16 mouse cellular contexts compared by ENCODE assay signal in genomic region chr10:126071714-126072057, GRCm38 (mm10).
DNase-seq lines count a peak whose midpoint lies in the region; ATAC-seq and TF ChIP-seq lines count a peak whose summit lies in the region.
"Had no signal": no experiment of that assay in that cellular context is flagged by ENCODE, and none has a peak within 500 bp of the region (broad histone marks: within the 10 kb centered on the region; RNA-seq: fewer than 3 reads in every experiment).

No protein-coding gene starts in this region.

- WGBS in limb, embryonic 13.5 days = 54% methylated on average over 3 of the region's 3 CpGs
- whole genome bisulfite sequencing in limb, embryonic 10.5 days = 75% methylated on average over 3 of the region's 3 CpGs
- WGBS in forebrain, postnatal 0 days = 56% methylated on average over 3 of the region's 3 CpGs
- 43% methylated on average over 3 of the region's 3 CpGs for WGBS in hindbrain, embryonic 13.5 days
- WGBS in midbrain, embryonic 15.5 days = 35% methylated on average over 3 of the region's 3 CpGs
- WGBS in intestine, embryonic 16.5 days = 28% methylated on average over 3 of the region's 3 CpGs

- no peaks in the 10 kb centered on the region for H3K36me3 ChIP-seq in limb, embryonic 13.5 days
- no peaks in the 10 kb centered on the region for H3K36me3 ChIP-seq in limb, embryonic 10.5 days
- no peaks in the 10 kb centered on the region for H3K36me3 ChIP-seq in forebrain, postnatal 0 days (ENCODE audit: insufficient read depth)
- H3K36me3 ChIP-seq in hindbrain, embryonic 13.5 days = no peaks in the 10 kb centered on the region
- no peaks in the 10 kb centered on the region for H3K36me3 ChIP-seq in midbrain, embryonic 15.5 days (replicated peaks)
- H3K36me3 ChIP-seq in intestine, embryonic 16.5 days (ENCODE audit: control insufficient read depth, insufficient read depth, low read length) = no peaks in the 10 kb centered on the region

- H3K27ac ChIP-seq in limb, embryonic 13.5 days = peak overlapping the region; percentile 33; the same call in 1 of the 2 replicates
- no peak overlapping the region for H3K27ac ChIP-seq in limb, embryonic 10.5 days
- no peak overlapping the region for H3K27ac ChIP-seq in forebrain, postnatal 0 days (ENCODE audit: low read depth, low read length)
- peak overlapping the region; percentile 67 for H3K27ac ChIP-seq in hindbrain, embryonic 13.5 days
- peak overlapping the region; percentile 22 for H3K27ac ChIP-seq in midbrain, embryonic 15.5 days
- H3K27ac ChIP-seq in intestine, embryonic 16.5 days (ENCODE audit: low read length) = no peak overlapping the region
- H3K27ac ChIP-seq: liver, embryonic 14.5 days had no signal

- H3K9me3 ChIP-seq in limb, embryonic 13.5 days = no peaks in the 10 kb centered on the region
- no peaks in the 10 kb centered on the region for H3K9me3 ChIP-seq in limb, embryonic 10.5 days (replicated peaks)
- H3K9me3 ChIP-seq in forebrain, postnatal 0 days (ENCODE audit: low read length) = no peaks in the 10 kb centered on the region
- no peaks in the 10 kb centered on the region for H3K9me3 ChIP-seq in hindbrain, embryonic 13.5 days
- no peaks in the 10 kb centered on the region for H3K9me3 ChIP-seq in midbrain, embryonic 15.5 days
- H3K9me3 ChIP-seq in intestine, embryonic 16.5 days (ENCODE audit: control insufficient read depth, low read length) = no peaks in the 10 kb centered on the region

- no peak overlapping the region for H3K4me3 ChIP-seq in limb, embryonic 13.5 days
- no peak overlapping the region for H3K4me3 ChIP-seq in limb, embryonic 10.5 days
- no peak overlapping the region for H3K4me3 ChIP-seq in forebrain, postnatal 0 days (ENCODE audit: low read depth, low read length)
- H3K4me3 ChIP-seq in hindbrain, embryonic 13.5 days = no peak overlapping the region
- no peak overlapping the region for H3K4me3 ChIP-seq in midbrain, embryonic 15.5 days
- H3K4me3 ChIP-seq in intestine, embryonic 16.5 days (ENCODE audit: low read length) = no peak overlapping the region

- TF ChIP-seq CTCF in forebrain, postnatal 0 days (IDR thresholded peaks at IDR 0.05; ENCODE audit: low read depth) = no peak

- H3K4me2 ChIP-seq in limb, embryonic 13.5 days (replicated peaks) = no peak overlapping the region
- H3K4me2 ChIP-seq in forebrain, postnatal 0 days (ENCODE audit: low read depth) = no peak overlapping the region
- no peak overlapping the region for H3K4me2 ChIP-seq in hindbrain, embryonic 13.5 days
- no peak overlapping the region for H3K4me2 ChIP-seq in midbrain, embryonic 15.5 days
- no peak overlapping the region for H3K4me2 ChIP-seq in intestine, embryonic 16.5 days (ENCODE audit: low read depth, low read length)

- ATAC-seq in limb, embryonic 13.5 days (ENCODE audit: low FRiP score, low read depth) = peak; percentile 40; the same call in 1 of the 2 replicates
- ATAC-seq in forebrain, postnatal 0 days = 0 out of 2 replicates have a peak, but pooled peaks have one; percentile 25
- ATAC-seq in hindbrain, embryonic 13.5 days (ENCODE audit: low FRiP score) = peak; percentile 86
- peak; percentile 74 for ATAC-seq in midbrain, embryonic 15.5 days (replicated peaks)
- no peak for ATAC-seq in intestine, embryonic 16.5 days
- ATAC-seq: CD4-positive, CD25-positive, alpha-beta regulatory T cell, adult 4 months had no signal

- H3K9ac ChIP-seq in limb, embryonic 13.5 days = no peak overlapping the region
- H3K9ac ChIP-seq in forebrain, postnatal 0 days = no peak overlapping the region
- no peak overlapping the region for H3K9ac ChIP-seq in hindbrain, embryonic 13.5 days
- H3K9ac ChIP-seq in midbrain, embryonic 15.5 days = no peak overlapping the region
- H3K9ac ChIP-seq in intestine, embryonic 16.5 days (ENCODE audit: low read depth, low read length) = no peak overlapping the region
- H3K9ac ChIP-seq: liver, embryonic 14.5 days had no signal

- H3K27me3 ChIP-seq in limb, embryonic 13.5 days = no peaks in the 10 kb centered on the region
- no peaks in the 10 kb centered on the region for H3K27me3 ChIP-seq in limb, embryonic 10.5 days (ENCODE audit: low read depth, poor library complexity, severe bottlenecking)
- H3K27me3 ChIP-seq in forebrain, postnatal 0 days (ENCODE audit: insufficient read depth, low read length) = no peaks in the 10 kb centered on the region
- H3K27me3 ChIP-seq in hindbrain, embryonic 13.5 days = no peaks in the 10 kb centered on the region
- no peaks in the 10 kb centered on the region for H3K27me3 ChIP-seq in midbrain, embryonic 15.5 days (replicated peaks)
- no peaks in the 10 kb centered on the region for H3K27me3 ChIP-seq in intestine, embryonic 16.5 days (replicated peaks; ENCODE audit: control insufficient read depth, insufficient read depth, low read length)

- H3K4me1 ChIP-seq in limb, embryonic 13.5 days = peaks cover 17% of the 10 kb centered on the region
- H3K4me1 ChIP-seq in limb, embryonic 10.5 days = peaks cover 19% of the 10 kb centered on the region
- H3K4me1 ChIP-seq in forebrain, postnatal 0 days (ENCODE audit: insufficient read depth) = no peaks in the 10 kb centered on the region
- H3K4me1 ChIP-seq in hindbrain, embryonic 13.5 days (replicated peaks) = peaks cover 11% of the 10 kb centered on the region; the same call in 1 of the 2 replicates
- peaks cover 8% of the 10 kb centered on the region; the same call in 1 of the 2 replicates for H3K4me1 ChIP-seq in midbrain, embryonic 15.5 days
- H3K4me1 ChIP-seq in intestine, embryonic 16.5 days (ENCODE audit: control insufficient read depth, insufficient read depth, low read length) = no peaks in the 10 kb centered on the region

- DNase-seq in limb, embryonic 10.5 days (ENCODE audit: low spot score) = no peak
- no peak for DNase-seq in forebrain, postnatal 0 days
- DNase-seq in adrenal gland, postnatal 4 days (ENCODE audit: low spot score in 2 of 2) = no peak
- DNase-seq: adrenal gland, postnatal 36 days; cerebellum, postnatal 36 days; gastrocnemius, postnatal 10 days; heart, postnatal 10 days; kidney, postnatal 25 days; right cerebral cortex, postnatal 4 days; thymus, adult 2 months had no signal

Comparison
In these comparisons a context has a peak if more than half of its experiments do, and no peak if none do; other contexts are left out.
1. H3K27ac ChIP-seq: peak in limb, embryonic 13.5 days (single experiment), hindbrain, embryonic 13.5 days (single experiment) and midbrain, embryonic 15.5 days (single experiment); none in limb, embryonic 10.5 days (single experiment), forebrain, postnatal 0 days (single experiment) and intestine, embryonic 16.5 days (single experiment).